Mouse (Mus musculus): Measurements from ENCODE around the gene Sox1.

The Sox1 gene

GRCm38 (mm10) chr8:12395071-12396031 is at the start of gene Sox1:
Gene Sox1, plus strand, starts transcription at chr8:12395295.
- peaks cover 86% of the 10 kb centered on the region for H3K27me3 ChIP-seq (ENCODE audit: insufficient read depth, low read length)
- peak within 1 kb of the TSS; percentile 80 for H3K4me3 ChIP-seq (replicated peaks; ENCODE audit: low read length)
- no peak for TF ChIP-seq CTCF (conservative IDR thresholded peaks at IDR 0.05; ENCODE audit: low read length)
- no peak for TF ChIP-seq POU5F1 (IDR thresholded peaks at IDR 0.05; ENCODE audit: borderline replicate concordance, low read length)
- TF ChIP-seq NANOG (IDR thresholded peaks at IDR 0.05; ENCODE audit: borderline replicate concordance, low read length), result no peak
- H3K4me1 ChIP-seq (replicated peaks; ENCODE audit: low read depth, low read length), result peaks cover 40% of the 10 kb centered on the region
- no peaks in the 10 kb centered on the region for H3K9me3 ChIP-seq (ENCODE audit: low read length)
- no peaks in the 10 kb centered on the region for H3K36me3 ChIP-seq (ENCODE audit: insufficient read depth, low read length)

GRCm38 (mm10) chr8:12345881-12346280 is 49.2 kb upstream of the Sox1 start:
- Histone ChIP-seq H3K9me3 (ENCODE audit: low read length) (no peaks in the 10 kb centered on the region), H3K4me1 (replicated peaks; ENCODE audit: low read depth, low read length) (peaks cover 8% of the 10 kb centered on the region), H3K4me3 (replicated peaks; ENCODE audit: low read length) (no peak overlapping the region), H3K36me3 (ENCODE audit: insufficient read depth, low read length) (no peaks in the 10 kb centered on the region), H3K27me3 (ENCODE audit: insufficient read depth, low read length) (0 out of 2 replicates have a peak, but pooled peaks cover 3% of the 10 kb centered on the region)
- TF ChIP-seq NANOG (IDR thresholded peaks at IDR 0.05; ENCODE audit: borderline replicate concordance, low read length), result peak; percentile 38; the same call in 1 of the 2 replicates
- no peak for TF ChIP-seq CTCF (conservative IDR thresholded peaks at IDR 0.05; ENCODE audit: low read length)
- no peak for TF ChIP-seq POU5F1 (IDR thresholded peaks at IDR 0.05; ENCODE audit: borderline replicate concordance, low read length)

- Histone ChIP-seq H3K4me1 (replicated peaks; ENCODE audit: low read depth, low read length) (peaks cover 8% of the 10 kb centered on the region), H3K36me3 (ENCODE audit: insufficient read depth, low read length) (no peaks in the 10 kb centered on the region), H3K4me3 (replicated peaks; ENCODE audit: low read length) (no peak overlapping the region), H3K9me3 (ENCODE audit: low read length) (no peaks in the 10 kb centered on the region), H3K27me3 (ENCODE audit: insufficient read depth, low read length) (0 out of 2 replicates have a peak, but pooled peaks cover 3% of the 10 kb centered on the region)
- TF ChIP-seq NANOG (IDR thresholded peaks at IDR 0.05; ENCODE audit: borderline replicate concordance, low read length) (no peak), POU5F1 (IDR thresholded peaks at IDR 0.05; ENCODE audit: borderline replicate concordance, low read length) (no peak), CTCF (conservative IDR thresholded peaks at IDR 0.05; ENCODE audit: low read length) (no peak)
These were observed 48.2 kb upstream of the Sox1 start for GRCm38 (mm10) chr8:12346870-12347269.

- H3K4me1 ChIP-seq (replicated peaks; ENCODE audit: low read depth, low read length), result peaks cover 8% of the 10 kb centered on the region
- H3K36me3 ChIP-seq (ENCODE audit: insufficient read depth, low read length), result no peaks in the 10 kb centered on the region
- 0 out of 2 replicates have a peak, but pooled peaks cover 3% of the 10 kb centered on the region for H3K27me3 ChIP-seq (ENCODE audit: insufficient read depth, low read length)
- TF ChIP-seq NANOG (IDR thresholded peaks at IDR 0.05; ENCODE audit: borderline replicate concordance, low read length) (no peak), POU5F1 (IDR thresholded peaks at IDR 0.05; ENCODE audit: borderline replicate concordance, low read length) (no peak), CTCF (conservative IDR thresholded peaks at IDR 0.05; ENCODE audit: low read length) (no peak)
- no peaks in the 10 kb centered on the region for H3K9me3 ChIP-seq (ENCODE audit: low read length)
- H3K4me3 ChIP-seq (replicated peaks; ENCODE audit: low read length), result no peak overlapping the region
These were observed 46.8 kb upstream of the Sox1 start for GRCm38 (mm10) chr8:12348306-12348705.

GRCm38 (mm10) chr8:12349591-12349990 is 45.5 kb upstream of the Sox1 start:
- TF ChIP-seq CTCF (conservative IDR thresholded peaks at IDR 0.05; ENCODE audit: low read length) (no peak), POU5F1 (IDR thresholded peaks at IDR 0.05; ENCODE audit: borderline replicate concordance, low read length) (no peak), NANOG (IDR thresholded peaks at IDR 0.05; ENCODE audit: borderline replicate concordance, low read length) (no peak)
- Histone ChIP-seq H3K4me3 (replicated peaks; ENCODE audit: low read length) (no peak overlapping the region), H3K4me1 (replicated peaks; ENCODE audit: low read depth, low read length) (peaks cover 8% of the 10 kb centered on the region)

GRCm38 (mm10) chr8:12351121-12351520 is 44.0 kb upstream of the Sox1 start:
- 0 out of 2 replicates have a peak, but pooled peaks cover 2% of the 10 kb centered on the region for H3K4me1 ChIP-seq (replicated peaks; ENCODE audit: low read depth, low read length)

More at GRCm38 (mm10) chr8:12349591-12349990, 45.5 kb upstream of the Sox1 start:
- 0 out of 2 replicates have a peak, but pooled peaks cover 3% of the 10 kb centered on the region for H3K27me3 ChIP-seq (ENCODE audit: insufficient read depth, low read length)
- no peaks in the 10 kb centered on the region for H3K9me3 ChIP-seq (ENCODE audit: low read length)
- H3K36me3 ChIP-seq (ENCODE audit: insufficient read depth, low read length), result no peaks in the 10 kb centered on the region

GRCm38 (mm10) chr8:12354406-12355025 is 40.6 kb upstream of the Sox1 start:
- Histone ChIP-seq H3K36me3 (ENCODE audit: insufficient read depth, low read length) (no peaks in the 10 kb centered on the region), H3K9me3 (ENCODE audit: low read length) (no peaks in the 10 kb centered on the region), H3K4me1 (replicated peaks; ENCODE audit: low read depth, low read length) (no peaks in the 10 kb centered on the region), H3K27me3 (ENCODE audit: insufficient read depth, low read length) (no peaks in the 10 kb centered on the region), H3K4me3 (replicated peaks; ENCODE audit: low read length) (no peak overlapping the region)
- TF ChIP-seq CTCF (conservative IDR thresholded peaks at IDR 0.05; ENCODE audit: low read length), result no peak
- TF ChIP-seq NANOG (IDR thresholded peaks at IDR 0.05; ENCODE audit: borderline replicate concordance, low read length), result no peak
- no peak for TF ChIP-seq POU5F1 (IDR thresholded peaks at IDR 0.05; ENCODE audit: borderline replicate concordance, low read length)

More at GRCm38 (mm10) chr8:12351121-12351520, 44.0 kb upstream of the Sox1 start:
- Histone ChIP-seq H3K27me3 (ENCODE audit: insufficient read depth, low read length) (0 out of 2 replicates have a peak, but pooled peaks cover 3% of the 10 kb centered on the region), H3K9me3 (ENCODE audit: low read length) (no peaks in the 10 kb centered on the region), H3K4me3 (replicated peaks; ENCODE audit: low read length) (no peak overlapping the region), H3K36me3 (ENCODE audit: insufficient read depth, low read length) (no peaks in the 10 kb centered on the region)
- TF ChIP-seq NANOG (IDR thresholded peaks at IDR 0.05; ENCODE audit: borderline replicate concordance, low read length) (no peak), POU5F1 (IDR thresholded peaks at IDR 0.05; ENCODE audit: borderline replicate concordance, low read length) (no peak), CTCF (conservative IDR thresholded peaks at IDR 0.05; ENCODE audit: low read length) (no peak)

- no peaks in the 10 kb centered on the region for H3K9me3 ChIP-seq (ENCODE audit: low read length)
- H3K4me1 ChIP-seq (replicated peaks; ENCODE audit: low read depth, low read length), result no peaks in the 10 kb centered on the region
- TF ChIP-seq NANOG (IDR thresholded peaks at IDR 0.05; ENCODE audit: borderline replicate concordance, low read length) (no peak), POU5F1 (IDR thresholded peaks at IDR 0.05; ENCODE audit: borderline replicate concordance, low read length) (no peak), CTCF (conservative IDR thresholded peaks at IDR 0.05; ENCODE audit: low read length) (no peak)
- H3K4me3 ChIP-seq (replicated peaks; ENCODE audit: low read length), result no peak overlapping the region
- H3K27me3 ChIP-seq (ENCODE audit: insufficient read depth, low read length), result 0 out of 2 replicates have a peak, but pooled peaks cover 2% of the 10 kb centered on the region
- no peaks in the 10 kb centered on the region for H3K36me3 ChIP-seq (ENCODE audit: insufficient read depth, low read length)
These were observed 26.9 kb upstream of the Sox1 start for GRCm38 (mm10) chr8:12368161-12368560.
